Mouse (Mus musculus) Patski (cell line): ENCODE results near the gene Peli2. TPM values are rescaled to one million over a fixed set of nuclear protein-coding genes. Genes with fewer than 3 reads are reported as not detected.
A peak's percentile ranks its signal among the peaks of the same experiment; 100 is the strongest.

ENCODE experiments used
- ATAC-seq: fragments of 100-300 bp; one replicate; pipeline ENCODE4 v1.8.0; 2021
- CTCF ChIA-PET: fragments of 350-600 bp; sonication (Branson Sonifier 250); formaldehyde crosslinking; loops from one replicate; lab custom pipeline; 2022; ENCODE audit warnings: inconsistent platforms; lab: Charles Lee
- POLR2A ChIA-PET: fragments of 350-600 bp; sonication (Branson Sonifier 250); formaldehyde crosslinking; loops from one replicate; lab custom pipeline; 2022; ENCODE audit warnings: antibody characterized with exemption, inconsistent platforms; lab: Charles Lee
- DNase-seq: peaks from one replicate; pipeline ENCODE4 v3.0.0-alpha.2; 2011; ENCODE audit warnings: low read depth, low spot score
- H3K27me3 ChIP-seq: fragments of 371-371 bp; one replicate; pipeline ENCODE4 v1.5.1; 2021
- CTCF ChIP-seq: fragments of 100-300 bp; IDR thresholded peaks from one replicate; pipeline ENCODE4 v1.5.1; 2021
- in situ Hi-C: fragments of 300-500 bp; cut with MboI; formaldehyde crosslinking; loops from 3 replicates; pipeline ENCODE4 v1.11.1; 2018; ENCODE audit warnings: low pct_unique_long_range_greater_than_20kb, mixed read lengths
- polyA plus RNA-seq: library from polyadenylated mRNA; unstranded; gene quantifications from one replicate; pipeline ENCODE4 v1.2.3, GENCODE M21; 2021

The Peli2 gene
- polyA plus RNA-seq, 1 experiment from 2014 or later = 5.4 TPM

- ChIA-PET CTCF (interaction anchor here (1.0 to 1.7 kb wide), 3 partner anchors 11 to 57 kb away, joined by 3 to 4 read pairs (median 3); no protein-coding TSS in a partner anchor), POLR2A (interaction anchor here (1.6 kb wide), 1 partner anchor 13 kb away, joined by 4 read pairs; no protein-coding TSS in a partner anchor)
- DNase-seq = no peak
- ATAC-seq = no peak
- no peaks in the 10 kb centered on the region for H3K27me3 ChIP-seq
- TF ChIP-seq CTCF = no peak
- in situ Hi-C loops = no loop called here
These were observed 126.3 kb downstream of the Peli2 start for GRCm38 (mm10) chr14:48246963-48247362.

GRCm38 (mm10) chr14:48249459-48249858, 128.8 kb downstream of the Peli2 start:
- CTCF ChIA-PET = interaction anchor here (1.1 kb wide), 1 partner anchor 24 kb away, joined by 3 read pairs; no protein-coding TSS in a partner anchor
- ATAC-seq (peak; percentile 94), DNase-seq (no peak)
- no peak for TF ChIP-seq CTCF
- H3K27me3 ChIP-seq = no peaks in the 10 kb centered on the region
- POLR2A ChIA-PET = no interaction called here
- in situ Hi-C loops = no loop called here

GRCm38 (mm10) chr14:48249909-48250308, 129.3 kb downstream of the Peli2 start:
- ATAC-seq (peak; percentile 63), DNase-seq (no peak)
- in situ Hi-C loops = loop anchor here (5.0 kb wide), 1 partner anchor 107 kb away; no protein-coding TSS in a partner anchor
- ChIA-PET CTCF (interaction anchor here (1.1 kb wide), 1 partner anchor 25 kb away, joined by 3 read pairs; no protein-coding TSS in a partner anchor), POLR2A (no interaction called here)
- no peak for TF ChIP-seq CTCF
- H3K27me3 ChIP-seq = no peaks in the 10 kb centered on the region

- H3K27me3 ChIP-seq = no peaks in the 10 kb centered on the region
- ATAC-seq (no peak), DNase-seq (no peak)
- in situ Hi-C loops = loop anchor here (5.0 kb wide), 1 partner anchor 106 kb away; no protein-coding TSS in a partner anchor
- POLR2A ChIA-PET = no interaction called here
- no peak for TF ChIP-seq CTCF
- CTCF ChIA-PET = interaction anchor here (1.3 kb wide), 1 partner anchor 12 kb away, joined by 4 read pairs; no protein-coding TSS in a partner anchor
These were observed 130.9 kb downstream of the Peli2 start for GRCm38 (mm10) chr14:48251381-48251979.

- no peak for TF ChIP-seq CTCF
- CTCF ChIA-PET = interaction anchor here (1.1 kb wide), 1 partner anchor 19 kb away, joined by 3 read pairs; no protein-coding TSS in a partner anchor
- POLR2A ChIA-PET = no interaction called here
These were observed 132.6 kb downstream of the Peli2 start for GRCm38 (mm10) chr14:48253183-48253582.

GRCm38 (mm10) chr14:48254696-48255095, 134.1 kb downstream of the Peli2 start:
- no peaks in the 10 kb centered on the region for H3K27me3 ChIP-seq
- in situ Hi-C loops = loop anchor here (5.0 kb wide), 1 partner anchor 103 kb away; no protein-coding TSS in a partner anchor
- no peak for TF ChIP-seq CTCF
- ChIA-PET CTCF (no interaction called here), POLR2A (no interaction called here)
- DNase-seq (no peak), ATAC-seq (no peak)

More at GRCm38 (mm10) chr14:48253183-48253582, 132.6 kb downstream of the Peli2 start:
- no peaks in the 10 kb centered on the region for H3K27me3 ChIP-seq
- ATAC-seq = no peak
- DNase-seq = no peak
- in situ Hi-C loops = loop anchor here (5.0 kb wide), 1 partner anchor 104 kb away; no protein-coding TSS in a partner anchor

GRCm38 (mm10) chr14:48255290-48255689, 134.7 kb downstream of the Peli2 start:
- no peaks in the 10 kb centered on the region for H3K27me3 ChIP-seq
- DNase-seq = no peak
- ChIA-PET POLR2A (no interaction called here), CTCF (no interaction called here)
- ATAC-seq = peak; percentile 84
- in situ Hi-C loops = no loop called here
- no peak for TF ChIP-seq CTCF

GRCm38 (mm10) chr14:48257759-48258158, 137.1 kb downstream of the Peli2 start:
- H3K27me3 ChIP-seq = no peaks in the 10 kb centered on the region
- POLR2A ChIA-PET = no interaction called here
- ATAC-seq (no peak), DNase-seq (no peak)
- in situ Hi-C loops = no loop called here
- CTCF ChIA-PET = interaction anchor here (1.0 kb wide), 2 partner anchors 14 to 47 kb away, joined by 3 read pairs; no protein-coding TSS in a partner anchor
- TF ChIP-seq CTCF = no peak

GRCm38 (mm10) chr14:48258696-48259366, 138.2 kb downstream of the Peli2 start:
- no peaks in the 10 kb centered on the region for H3K27me3 ChIP-seq
- in situ Hi-C loops = no loop called here
- CTCF ChIA-PET = interaction anchor here (1.0 kb wide), 1 partner anchor 13 kb away, joined by 3 read pairs; no protein-coding TSS in a partner anchor
- no peak for TF ChIP-seq CTCF
- no peak for DNase-seq
- ATAC-seq = no peak
- POLR2A ChIA-PET = no interaction called here

GRCm38 (mm10) chr14:48263146-48263545, 142.5 kb downstream of the Peli2 start:
- in situ Hi-C loops = no loop called here
- ChIA-PET CTCF (interaction anchor here (0.6 to 1.6 kb wide), 2 partner anchors 12 to 18 kb away, joined by 3 to 4 read pairs; no protein-coding TSS in a partner anchor), POLR2A (no interaction called here)
- no peak for DNase-seq
- TF ChIP-seq CTCF = no peak
- no peak for ATAC-seq
- no peaks in the 10 kb centered on the region for H3K27me3 ChIP-seq

GRCm38 (mm10) chr14:48266710-48267109, 146.1 kb downstream of the Peli2 start:
- in situ Hi-C loops = no loop called here
- H3K27me3 ChIP-seq = no peaks in the 10 kb centered on the region
- ATAC-seq = no peak
- no peak for TF ChIP-seq CTCF
- ChIA-PET POLR2A (no interaction called here), CTCF (no interaction called here)
- no peak for DNase-seq
